In genomic region chr17:74526806-74527653, GRCm38 (mm10) we compare ENCODE assay signal across 8 mouse cellular contexts. TPM values are rescaled to one million over a fixed set of nuclear protein-coding genes. Genes with fewer than 3 reads are reported as not detected.
DNase-seq lines count a peak whose midpoint lies in the region; ATAC-seq and TF ChIP-seq lines count a peak whose summit lies in the region.

No protein-coding gene starts in this region.

- no peak for TF ChIP-seq POLR2A in heart, adult 2 months (IDR thresholded peaks at IDR 0.05; ENCODE audit: insufficient read depth, low read depth, low read length)

- peak overlapping the region; percentile 58 for H3K4me2 ChIP-seq in hindbrain, embryonic 14.5 days (replicated peaks)
- peak overlapping the region; percentile 58 for H3K4me2 ChIP-seq in midbrain, embryonic 15.5 days

- H3K4me3 ChIP-seq in heart, adult 2 months = peak overlapping the region; percentile 65
- peak overlapping the region; percentile 97 for H3K4me3 ChIP-seq in hindbrain, embryonic 14.5 days (replicated peaks; ENCODE audit: low read length)
- peak overlapping the region; percentile 92 for H3K4me3 ChIP-seq in midbrain, embryonic 15.5 days

- H3K4me1 ChIP-seq in heart, adult 2 months (ENCODE audit: control insufficient read depth, insufficient read depth, low read length) = peaks cover 5% of the 10 kb centered on the region
- H3K4me1 ChIP-seq in hindbrain, embryonic 14.5 days (replicated peaks; ENCODE audit: control insufficient read depth, insufficient read depth, low read length) = peaks cover 27% of the 10 kb centered on the region
- H3K4me1 ChIP-seq in midbrain, embryonic 15.5 days = peaks cover 24% of the 10 kb centered on the region

- no peak for DNase-seq in heart, adult 2 months
- no peak for DNase-seq in heart, adult 8-10 months (ENCODE audit: low spot score)
- DNase-seq in 416B (ENCODE audit: low read depth) = peak; percentile 8
- peak; percentile 16 for DNase-seq in cerebellum, adult 8-10 months
- DNase-seq in hindbrain, embryonic 14.5 days (ENCODE audit: low spot score) = no peak
- no peak for DNase-seq in adrenal gland, postnatal 10 days
- DNase-seq in spleen, adult 18-20 months = no peak

- ATAC-seq in hindbrain, embryonic 14.5 days (ENCODE audit: low FRiP score) = no peak
- peak; percentile 0 for ATAC-seq in midbrain, embryonic 15.5 days (replicated peaks)

- TF ChIP-seq CTCF in heart, adult 2 months (IDR thresholded peaks at IDR 0.05) = no peak

- peaks cover 2% of the 10 kb centered on the region for H3K79me2 ChIP-seq in heart, adult 2 months (replicated peaks; ENCODE audit: control insufficient read depth, insufficient read depth, low read length)

- 95% methylated on average over 9 of the region's 9 CpGs for WGBS in heart, adult 2 months
- WGBS in hindbrain, embryonic 14.5 days = 88% methylated on average over 9 of the region's 9 CpGs
- WGBS in midbrain, embryonic 15.5 days = 88% methylated on average over 9 of the region's 9 CpGs

- peak overlapping the region; percentile 81; the same call in 1 of the 2 replicates for H3K9ac ChIP-seq in heart, adult 2 months (ENCODE audit: low read depth, low read length)
- H3K9ac ChIP-seq in hindbrain, embryonic 14.5 days = peak overlapping the region; percentile 71
- H3K9ac ChIP-seq in midbrain, embryonic 15.5 days = peak overlapping the region; percentile 56

- peaks cover 13% of the 10 kb centered on the region for H3K36me3 ChIP-seq in heart, adult 2 months (ENCODE audit: control insufficient read depth, insufficient read depth, low read length)
- H3K36me3 ChIP-seq in hindbrain, embryonic 14.5 days (replicated peaks; ENCODE audit: control insufficient read depth, insufficient read depth) = no peaks in the 10 kb centered on the region
- no peaks in the 10 kb centered on the region for H3K36me3 ChIP-seq in midbrain, embryonic 15.5 days (replicated peaks)

- no peaks in the 10 kb centered on the region for H3K27me3 ChIP-seq in heart, adult 2 months (ENCODE audit: control insufficient read depth, insufficient read depth, low read length)
- no peaks in the 10 kb centered on the region for H3K27me3 ChIP-seq in hindbrain, embryonic 14.5 days (ENCODE audit: control insufficient read depth, insufficient read depth, low read length)
- no peaks in the 10 kb centered on the region for H3K27me3 ChIP-seq in midbrain, embryonic 15.5 days (replicated peaks)

- intact Hi-C loops in heart, adult 2 months (cut with DNase I) = loop anchor here (1.0 to 5.0 kb wide), 2 partner anchors 38 to 185 kb away; partner anchors contain the start of gene Yipf4

- H3K27ac ChIP-seq in heart, adult 2 months = peak overlapping the region; percentile 97
- H3K27ac ChIP-seq in hindbrain, embryonic 14.5 days = peak overlapping the region; percentile 97
- H3K27ac ChIP-seq in midbrain, embryonic 15.5 days = peak overlapping the region; percentile 92

- H3K9me3 ChIP-seq in hindbrain, embryonic 14.5 days (ENCODE audit: control insufficient read depth, low read length) = no peaks in the 10 kb centered on the region
- H3K9me3 ChIP-seq in midbrain, embryonic 15.5 days = no peaks in the 10 kb centered on the region

- no peak for TF ChIP-seq EP300 in heart, adult 2 months (IDR thresholded peaks at IDR 0.05; ENCODE audit: insufficient read depth, low read depth, low read length)

RNA-seq across cellular contexts. Expression of gene Birc6, which starts 1.1 kb away (rescaled TPM):
- 10 to 100 TPM; 60.5 to 65.9 TPM for total RNA-seq in heart, adult 2 months (2021)
- polyA plus RNA-seq in heart, adult 2 months (2012; rRNA removed) = 42.7 and 65.6 TPM in 2 replicates
- 10 to 100 TPM; 61.3 to 75.9 (median 71.3) TPM for total RNA-seq in heart, adult 8-10 months (2022)
- 87.1 and 98.9 TPM in 2 replicates for polyA plus RNA-seq in hindbrain, embryonic 14.5 days (2014; fragmentation: Nextera tagmentation; extraction: Ambion mirVana)
- polyA plus RNA-seq in midbrain, embryonic 15.5 days (2015; fragmentation: Nextera tagmentation; extraction: Ambion mirVana) = 80.6 and 95.1 TPM in 2 replicates
- total RNA-seq in adrenal gland, postnatal 10 days (2021) = 100 to 1,000 TPM in 1 of 2 experiments, 10 to 100 TPM in 1; 92.1 to 136 TPM

RNA-seq across cellular contexts. Expression of gene Yipf4, which starts 37.7 kb away (rescaled TPM):
- 10 to 100 TPM; 65.9 to 71.1 TPM for total RNA-seq in heart, adult 2 months (2021)
- 14.6 and 30.2 TPM in 2 replicates for polyA plus RNA-seq in heart, adult 2 months (2012; rRNA removed)
- 10 to 100 TPM; 56.1 to 79.1 (median 68.0) TPM for total RNA-seq in heart, adult 8-10 months (2022)
- polyA plus RNA-seq in hindbrain, embryonic 14.5 days (2014; fragmentation: Nextera tagmentation; extraction: Ambion mirVana) = 62.2 TPM in 2 replicates
- 45.6 and 46.7 TPM in 2 replicates for polyA plus RNA-seq in midbrain, embryonic 15.5 days (2015; fragmentation: Nextera tagmentation; extraction: Ambion mirVana)
- 100 to 1,000 TPM in 1 of 2 experiments, 10 to 100 TPM in 1; 95.8 to 108 TPM for total RNA-seq in adrenal gland, postnatal 10 days (2021)

Comparison
In these comparisons a context has a peak if more than half of its experiments do, and no peak if none do; other contexts are left out.
1. DNase-seq: peak in 416B (single experiment) and cerebellum, adult 8-10 months (single experiment); none in heart, adult 2 months (0 of 2), heart, adult 8-10 months (single experiment), hindbrain, embryonic 14.5 days (single experiment), adrenal gland, postnatal 10 days (single experiment) and spleen, adult 18-20 months (0 of 2).
2. Peak in every context shown above with its lines, with median percentiles within 50 percentile points of each other: H3K27ac ChIP-seq, H3K4me3 ChIP-seq and H3K9ac ChIP-seq.